Mouse (Mus musculus) C2C12 (cell line): ENCODE results near the gene Stk39.

Experiments
- CTCF ChIP-seq: IDR thresholded peaks from one replicate; pipeline ENCODE4 v1.5.1; 2011; ENCODE audit not compliant: control insufficient read depth, insufficient read depth, insufficient read length
- USF1 ChIP-seq: IDR thresholded peaks from one replicate; pipeline ENCODE4 v1.6.1; 2011; ENCODE audit warnings: low read depth, mild to moderate bottlenecking, control low read depth, moderate library complexity

- TF ChIP-seq CTCF (no peak), USF1 (no peak)
Observed at GRCm38 (mm10) chr2:68289961-68290360, 182.1 kb downstream of the Stk39 start.
